Mouse (Mus musculus) neural tube, embryonic 13.5 days (tissue): ENCODE measurements around the gene Rpsa. TPM values are rescaled to one million over a fixed set of nuclear protein-coding genes. Genes with fewer than 3 reads are reported as not detected.

ENCODE experiments used
- polyA plus RNA-seq: library from polyadenylated mRNA; unstranded; fragments of >200 nt; fragmentation: Nextera tagmentation; extraction: Ambion mirVana; gene quantifications from 2 replicates; pipeline ENCODE4 v1.2.1, GENCODE M21; 2015

Gene Rpsa
- polyA plus RNA-seq, 1 experiment from 2014 or later = 866 TPM

Other genes with a start within 250 kb of the Rpsa start
- gene Wdr48, start 232.8 kb upstream of the Rpsa start, polyA plus RNA-seq = 56.6 and 63.6 TPM in 2 replicates
- gene Gorasp1, start 190.1 kb upstream of the Rpsa start, polyA plus RNA-seq = 20.9 and 22.9 TPM in 2 replicates
- gene Ttc21a, start 190.1 kb upstream of the Rpsa start, polyA plus RNA-seq = 0.36 and 0.39 TPM in 2 replicates
- gene Csrnp1, start 143.0 kb upstream of the Rpsa start, polyA plus RNA-seq = 1.0 and 1.8 TPM in 2 replicates
- 0.06 and 0.17 TPM in 2 replicates for gene Xirp1, start 104.1 kb upstream of the Rpsa start, polyA plus RNA-seq
- gene Cx3cr1, start 57.8 kb upstream of the Rpsa start, polyA plus RNA-seq = 11.4 and 11.9 TPM in 2 replicates
- gene Ccr8, start 35.6 kb upstream of the Rpsa start, polyA plus RNA-seq = not detected in 2 replicates
- gene Slc25a38, start 17.3 kb upstream of the Rpsa start, polyA plus RNA-seq = 37.5 and 38.9 TPM in 2 replicates
- 0.10 and 0.11 TPM in 2 replicates for gene Mobp, start 22.0 kb downstream of the Rpsa start, polyA plus RNA-seq
- gene Myrip, start 173.8 kb downstream of the Rpsa start, polyA plus RNA-seq = 3.6 and 4.5 TPM in 2 replicates